ENCODE assay signal across 31 mouse cellular contexts in the genomic region with DNA sequence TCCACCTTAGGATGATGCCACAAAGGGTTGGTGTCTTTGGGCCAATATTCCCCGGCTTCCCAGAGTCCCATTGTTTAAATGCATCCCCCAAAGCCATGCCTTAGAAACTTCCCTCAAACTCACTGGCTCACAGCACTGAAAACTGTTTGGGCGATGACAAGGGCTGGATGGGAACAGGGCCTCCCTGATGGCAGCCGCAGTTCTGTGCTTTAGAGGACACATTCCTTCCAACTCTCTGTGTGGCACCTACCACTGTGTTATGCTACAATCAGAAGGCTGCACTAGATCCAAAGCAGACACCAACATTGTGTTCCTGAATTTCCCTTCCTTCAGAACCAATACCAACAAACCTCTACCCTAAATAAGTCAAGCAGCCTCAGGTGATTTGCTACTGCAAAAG. TPM values are rescaled to one million over a fixed set of nuclear protein-coding genes. Genes with fewer than 3 reads are reported as not detected.
DNase-seq lines count a peak whose midpoint lies in the region; ATAC-seq and TF ChIP-seq lines count a peak whose summit lies in the region.
"Had no signal": no experiment of that assay in that cellular context is flagged by ENCODE, and none has a peak within 500 bp of the region (broad histone marks: within the 10 kb centered on the region; RNA-seq: fewer than 3 reads in every experiment).

No protein-coding gene starts in this region.

- TF ChIP-seq EP300 in heart, postnatal 0 days (IDR thresholded peaks at IDR 0.05; ENCODE audit: low read depth), result no peak

- 72% methylated on average over 3 of the region's 3 CpGs for WGBS in forebrain, embryonic 16.5 days
- 80% methylated on average over 3 of the region's 3 CpGs for WGBS in forebrain, embryonic 12.5 days
- WGBS in heart, embryonic 11.5 days (ENCODE audit: insufficient replicate concordance), result 51% methylated on average over 3 of the region's 3 CpGs
- 36% methylated on average over 3 of the region's 3 CpGs for WGBS in heart, embryonic 14.5 days
- 33% methylated on average over 3 of the region's 3 CpGs for WGBS in heart, postnatal 0 days

- 0 out of 2 replicates have a peak, but pooled peaks have one; percentile 3 for ATAC-seq in forebrain, embryonic 16.5 days
- ATAC-seq in forebrain, embryonic 12.5 days (ENCODE audit: low FRiP score), result no peak
- ATAC-seq in heart, embryonic 11.5 days (replicated peaks; ENCODE audit: insufficient number of reproducible peaks, low FRiP score, low TSS enrichment), result no peak
- ATAC-seq in heart, embryonic 14.5 days (ENCODE audit: insufficient number of reproducible peaks, insufficient read depth, low FRiP score, low read depth), result peak; percentile 46; the same call in 1 of the 2 replicates
- peak; percentile 64 for ATAC-seq in heart, postnatal 0 days (ENCODE audit: insufficient read depth, low read depth)
- ATAC-seq: activated CD4-positive, CD25-positive, alpha-beta regulatory T cell, adult 4 months; forebrain, embryonic 13.5 days; intestine, postnatal 0 days had no signal

- no peak overlapping the region for H3K27ac ChIP-seq in forebrain, embryonic 16.5 days (ENCODE audit: low read length)
- no peak overlapping the region for H3K27ac ChIP-seq in forebrain, embryonic 12.5 days
- peak overlapping the region; percentile 62 for H3K27ac ChIP-seq in heart, embryonic 11.5 days (ENCODE audit: low read depth, low read length)
- H3K27ac ChIP-seq in heart, embryonic 14.5 days (replicated peaks in 1 of 2; ENCODE audit: control insufficient read depth in 1 of 2, insufficient read depth in 1 of 2, low read depth in 2 of 2, low read length in 2 of 2), result peak overlapping the region; percentile 86 to 88
- H3K27ac ChIP-seq in heart, postnatal 0 days (ENCODE audit: low read depth), result peak overlapping the region; percentile 85
- H3K27ac ChIP-seq: embryonic facial prominence, embryonic 10.5 days; embryonic facial prominence, embryonic 13.5 days; forebrain, embryonic 13.5 days; hindbrain, embryonic 12.5 days; hindbrain, embryonic 15.5 days had no signal

- intact Hi-C loops in heart, postnatal 25 days (cut with DNase I), result no loop called here

- H3K4me1 ChIP-seq in forebrain, embryonic 16.5 days (replicated peaks; ENCODE audit: control insufficient read depth, insufficient read depth, low read length), result peaks cover 32% of the 10 kb centered on the region
- peaks cover 21% of the 10 kb centered on the region for H3K4me1 ChIP-seq in forebrain, embryonic 12.5 days
- H3K4me1 ChIP-seq in heart, embryonic 11.5 days (ENCODE audit: control insufficient read depth, insufficient read depth, low read length), result peaks cover 11% of the 10 kb centered on the region
- H3K4me1 ChIP-seq in heart, embryonic 14.5 days (ENCODE audit: control insufficient read depth in 2 of 2, insufficient read depth in 2 of 2, low read length in 2 of 2), result peaks cover 31% of the 10 kb centered on the region in 2 experiments
- H3K4me1 ChIP-seq in heart, postnatal 0 days (ENCODE audit: control insufficient read depth, insufficient read depth), result peaks cover 17% of the 10 kb centered on the region

- H3K9me3 ChIP-seq in forebrain, embryonic 16.5 days (ENCODE audit: control insufficient read depth, low read length), result no peaks in the 10 kb centered on the region
- H3K9me3 ChIP-seq in forebrain, embryonic 12.5 days, result no peaks in the 10 kb centered on the region; the same call in none of the 2 replicates
- no peaks in the 10 kb centered on the region for H3K9me3 ChIP-seq in heart, embryonic 11.5 days (replicated peaks; ENCODE audit: control insufficient read depth, low read length)
- H3K9me3 ChIP-seq in heart, embryonic 14.5 days (ENCODE audit: control insufficient read depth, low read length), result no peaks in the 10 kb centered on the region
- no peaks in the 10 kb centered on the region for H3K9me3 ChIP-seq in heart, postnatal 0 days (replicated peaks; ENCODE audit: control insufficient read depth, low read length)
- H3K9me3 ChIP-seq: embryonic facial prominence, embryonic 13.5 days; forebrain, embryonic 13.5 days; hindbrain, embryonic 12.5 days; hindbrain, embryonic 15.5 days had no signal

- H3K36me3 ChIP-seq in forebrain, embryonic 16.5 days (ENCODE audit: control insufficient read depth, insufficient read depth), result no peaks in the 10 kb centered on the region
- no peaks in the 10 kb centered on the region for H3K36me3 ChIP-seq in forebrain, embryonic 12.5 days (replicated peaks)
- no peaks in the 10 kb centered on the region for H3K36me3 ChIP-seq in heart, embryonic 11.5 days (ENCODE audit: control insufficient read depth, insufficient read depth, low read length)
- H3K36me3 ChIP-seq in heart, embryonic 14.5 days (ENCODE audit: control insufficient read depth, insufficient read depth, low read length), result no peaks in the 10 kb centered on the region
- H3K36me3 ChIP-seq in heart, postnatal 0 days (replicated peaks; ENCODE audit: control insufficient read depth, insufficient read depth, low read length), result no peaks in the 10 kb centered on the region
- H3K36me3 ChIP-seq: embryonic facial prominence, embryonic 10.5 days; embryonic facial prominence, embryonic 13.5 days; hindbrain, embryonic 12.5 days; hindbrain, embryonic 15.5 days had no signal

- H3K27me3 ChIP-seq in forebrain, embryonic 16.5 days (replicated peaks; ENCODE audit: control insufficient read depth, insufficient read depth, low read length), result no peaks in the 10 kb centered on the region
- H3K27me3 ChIP-seq in forebrain, embryonic 12.5 days, result 0 out of 2 replicates have a peak, but pooled peaks cover 3% of the 10 kb centered on the region
- no peaks in the 10 kb centered on the region for H3K27me3 ChIP-seq in heart, embryonic 11.5 days (ENCODE audit: control insufficient read depth, insufficient read depth, low read length)
- no peaks in the 10 kb centered on the region for H3K27me3 ChIP-seq in heart, embryonic 14.5 days (ENCODE audit: control insufficient read depth, insufficient read depth, low read length)
- H3K27me3 ChIP-seq in heart, postnatal 0 days (ENCODE audit: control insufficient read depth, insufficient read depth, low read length), result no peaks in the 10 kb centered on the region
- H3K27me3 ChIP-seq: forebrain, embryonic 13.5 days; hindbrain, embryonic 12.5 days; hindbrain, embryonic 15.5 days had no signal

- no peak overlapping the region for H3K9ac ChIP-seq in forebrain, embryonic 16.5 days (replicated peaks; ENCODE audit: low read depth, low read length)
- no peak overlapping the region for H3K9ac ChIP-seq in forebrain, embryonic 12.5 days
- no peak overlapping the region for H3K9ac ChIP-seq in heart, embryonic 11.5 days (ENCODE audit: low read depth, low read length)
- no peak overlapping the region for H3K9ac ChIP-seq in heart, embryonic 14.5 days (ENCODE audit: low read length)
- no peak overlapping the region for H3K9ac ChIP-seq in heart, postnatal 0 days (replicated peaks; ENCODE audit: low read depth, low read length)
- H3K9ac ChIP-seq: embryonic facial prominence, embryonic 13.5 days; forebrain, embryonic 13.5 days; hindbrain, embryonic 12.5 days; hindbrain, embryonic 15.5 days had no signal

- TF ChIP-seq CTCF in heart, postnatal 0 days (IDR thresholded peaks at IDR 0.05; ENCODE audit: low read depth), result no peak

- H3K4me2 ChIP-seq in forebrain, embryonic 16.5 days (ENCODE audit: low read length), result no peak overlapping the region
- H3K4me2 ChIP-seq in forebrain, embryonic 12.5 days, result no peak overlapping the region
- no peak overlapping the region for H3K4me2 ChIP-seq in heart, embryonic 11.5 days
- H3K4me2 ChIP-seq in heart, embryonic 14.5 days (ENCODE audit: low read length), result no peak overlapping the region; the same call in 1 of the 2 replicates
- no peak overlapping the region for H3K4me2 ChIP-seq in heart, postnatal 0 days (ENCODE audit: low read depth, low read length)
- H3K4me2 ChIP-seq: embryonic facial prominence, embryonic 13.5 days; forebrain, embryonic 13.5 days; hindbrain, embryonic 12.5 days; hindbrain, embryonic 15.5 days had no signal

- no peak for DNase-seq in heart, postnatal 25 days (ENCODE audit: low spot score)
- DNase-seq in heart, adult 9 months (ENCODE audit: low spot score in 2 of 2), result no peak
- DNase-seq in heart, postnatal 0 days (ENCODE audit: low spot score), result no peak
- no peak for DNase-seq in heart, adult 11 months
- DNase-seq: adrenal gland, adult 8-10 months; adrenal gland, postnatal 25 days; cerebellum, adult 11-12 months; cerebellum, adult 8-10 months; cerebellum, postnatal 10 days; cerebellum, postnatal 36 days; embryo, embryonic 11 days; gastrocnemius, postnatal 10 days; gastrocnemius, postnatal 36 days; kidney, adult 2 months had no signal

- H3K4me3 ChIP-seq in forebrain, embryonic 16.5 days (replicated peaks; ENCODE audit: low read length), result no peak overlapping the region
- H3K4me3 ChIP-seq in forebrain, embryonic 12.5 days (replicated peaks), result no peak overlapping the region
- H3K4me3 ChIP-seq in heart, embryonic 11.5 days (ENCODE audit: low read depth, low read length), result no peak overlapping the region
- no peak overlapping the region for H3K4me3 ChIP-seq in heart, embryonic 14.5 days (ENCODE audit: control insufficient read depth in 1 of 2, insufficient read depth in 1 of 2, low read depth in 1 of 2, low read length in 2 of 2)
- H3K4me3 ChIP-seq in heart, postnatal 0 days (ENCODE audit: low read depth, low read length), result no peak overlapping the region
- H3K4me3 ChIP-seq: embryonic facial prominence, embryonic 10.5 days; embryonic facial prominence, embryonic 13.5 days; erythroblast, embryonic 14.5 days; forebrain, embryonic 13.5 days; hindbrain, embryonic 12.5 days; hindbrain, embryonic 15.5 days had no signal

RNA-seq across cellular contexts. Expression of a gene that starts 49.3 kb away (rescaled TPM):
- not detected in 2 replicates for polyA plus RNA-seq in forebrain, embryonic 16.5 days (2015; fragmentation: Nextera tagmentation; extraction: Ambion mirVana)
- polyA plus RNA-seq in forebrain, embryonic 12.5 days (2016; fragmentation: Nextera tagmentation; extraction: Ambion mirVana), result not detected in 2 replicates
- polyA plus RNA-seq in heart, embryonic 11.5 days (2014; fragmentation: Nextera tagmentation; extraction: Ambion mirVana), result not detected in 2 replicates
- total RNA-seq in heart, postnatal 25 days (2021), result not detected
- not detected in 2 replicates for polyA plus RNA-seq in heart, embryonic 14.5 days (2014; fragmentation: Nextera tagmentation; extraction: Ambion mirVana)
- not detected in 2 replicates for total RNA-seq in heart, postnatal 0 days (2014; rRNA removed; ENCODE audit: low replicate concordance)
- polyA plus RNA-seq in heart, postnatal 0 days (2015; fragmentation: Nextera tagmentation; extraction: Ambion mirVana), result not detected in 2 replicates
- total RNA-seq: adrenal gland, postnatal 25 days; gastrocnemius, adult 18-20 months; gastrocnemius, postnatal 10 days; gastrocnemius, postnatal 36 days; granulocyte monocyte progenitor cell, adult 5-6 weeks; hematopoietic stem cell, adult 5-6 weeks had no signal
- polyA plus RNA-seq: activated CD4-positive, CD25-positive, alpha-beta regulatory T cell, adult 4 months; embryonic facial prominence, embryonic 13.5 days; erythroblast, embryonic 14.5 days; forebrain, embryonic 13.5 days; hindbrain, embryonic 12.5 days; hindbrain, embryonic 15.5 days; intestine, embryonic 14.5 days; intestine, postnatal 0 days; kidney, embryonic 14.5 days had no signal

Comparison
In these comparisons a context has a peak if more than half of its experiments do, and no peak if none do; other contexts are left out.
1. ATAC-seq: peak in forebrain, embryonic 16.5 days (single experiment), heart, embryonic 14.5 days (single experiment) and heart, postnatal 0 days (single experiment); none in forebrain, embryonic 12.5 days (single experiment) and heart, embryonic 11.5 days (single experiment).
2. H3K27ac ChIP-seq: peak in heart, embryonic 11.5 days (single experiment), heart, embryonic 14.5 days (2 of 2) and heart, postnatal 0 days (single experiment); none in forebrain, embryonic 16.5 days (single experiment) and forebrain, embryonic 12.5 days (single experiment).